Mouse (Mus musculus): Measurements from ENCODE around the gene Gria1. TPM values are rescaled to one million over a fixed set of nuclear protein-coding genes. Genes with fewer than 3 reads are reported as not detected.

The Gria1 gene
- polyA plus RNA-seq, 1 experiment = not detected

- no peaks in the 10 kb centered on the region for H3K4me1 ChIP-seq (ENCODE audit: control insufficient read depth)
- H3K36me3 ChIP-seq (ENCODE audit: control insufficient read depth) = no peaks in the 10 kb centered on the region
- H3K4me3 ChIP-seq (replicated peaks) = no peak overlapping the region
- peaks cover 6% of the 10 kb centered on the region for H3K9me3 ChIP-seq (ENCODE audit: control insufficient read depth, low read length)
- no peaks in the 10 kb centered on the region for H3K27me3 ChIP-seq (ENCODE audit: control insufficient read depth)
- no peak for TF ChIP-seq TAL1 (IDR thresholded peaks at IDR 0.05; ENCODE audit: low read length)
- no peak for TF ChIP-seq GATA1 (IDR thresholded peaks at IDR 0.05; ENCODE audit: low read length)
These were observed 132.5 kb downstream of the Gria1 start for GRCm38 (mm10) chr11:57143681-57144080.

- Histone ChIP-seq H3K4me3 (replicated peaks) (no peak overlapping the region), H3K36me3 (ENCODE audit: control insufficient read depth) (no peaks in the 10 kb centered on the region), H3K4me1 (ENCODE audit: control insufficient read depth) (no peaks in the 10 kb centered on the region), H3K27me3 (ENCODE audit: control insufficient read depth) (no peaks in the 10 kb centered on the region), H3K9me3 (ENCODE audit: control insufficient read depth, low read length) (peaks cover 6% of the 10 kb centered on the region)
- TF ChIP-seq TAL1 (IDR thresholded peaks at IDR 0.05; ENCODE audit: low read length) = no peak
- TF ChIP-seq GATA1 (IDR thresholded peaks at IDR 0.05; ENCODE audit: low read length) = no peak
These were observed 134.0 kb downstream of the Gria1 start for GRCm38 (mm10) chr11:57145192-57145591.

- Histone ChIP-seq H3K4me1 (ENCODE audit: control insufficient read depth) (no peaks in the 10 kb centered on the region), H3K36me3 (ENCODE audit: control insufficient read depth) (no peaks in the 10 kb centered on the region), H3K4me3 (replicated peaks) (no peak overlapping the region), H3K9me3 (ENCODE audit: control insufficient read depth, low read length) (peaks cover 6% of the 10 kb centered on the region), H3K27me3 (ENCODE audit: control insufficient read depth) (no peaks in the 10 kb centered on the region)
- TF ChIP-seq TAL1 (IDR thresholded peaks at IDR 0.05; ENCODE audit: low read length) = no peak
- TF ChIP-seq GATA1 (IDR thresholded peaks at IDR 0.05; ENCODE audit: low read length) = no peak
These were observed 134.5 kb downstream of the Gria1 start for GRCm38 (mm10) chr11:57145704-57146103.

- Histone ChIP-seq H3K4me1 (ENCODE audit: control insufficient read depth) (no peaks in the 10 kb centered on the region), H3K4me3 (replicated peaks) (no peak overlapping the region), H3K9me3 (ENCODE audit: control insufficient read depth, low read length) (no peaks in the 10 kb centered on the region), H3K27me3 (ENCODE audit: control insufficient read depth) (no peaks in the 10 kb centered on the region), H3K36me3 (ENCODE audit: control insufficient read depth) (no peaks in the 10 kb centered on the region)
- no peak for TF ChIP-seq GATA1 (IDR thresholded peaks at IDR 0.05; ENCODE audit: low read length)
- TF ChIP-seq TAL1 (IDR thresholded peaks at IDR 0.05; ENCODE audit: low read length) = no peak
These were observed 140.5 kb downstream of the Gria1 start for GRCm38 (mm10) chr11:57151674-57152073.

GRCm38 (mm10) chr11:57154998-57155397 is 143.8 kb downstream of the Gria1 start:
- no peak for TF ChIP-seq GATA1 (IDR thresholded peaks at IDR 0.05; ENCODE audit: low read length)
- TF ChIP-seq TAL1 (IDR thresholded peaks at IDR 0.05; ENCODE audit: low read length) = no peak

GRCm38 (mm10) chr11:57159412-57159811 is 148.2 kb downstream of the Gria1 start:
- no peaks in the 10 kb centered on the region for H3K36me3 ChIP-seq (ENCODE audit: control insufficient read depth)
- H3K9me3 ChIP-seq (ENCODE audit: control insufficient read depth, low read length) = 0 out of 2 replicates have a peak, but pooled peaks cover 2% of the 10 kb centered on the region
- no peaks in the 10 kb centered on the region for H3K4me1 ChIP-seq (ENCODE audit: control insufficient read depth)
- H3K27me3 ChIP-seq (ENCODE audit: control insufficient read depth) = no peaks in the 10 kb centered on the region
- H3K4me3 ChIP-seq (replicated peaks) = no peak overlapping the region
- TF ChIP-seq TAL1 (IDR thresholded peaks at IDR 0.05; ENCODE audit: low read length) = no peak
- TF ChIP-seq GATA1 (IDR thresholded peaks at IDR 0.05; ENCODE audit: low read length) = no peak

More at GRCm38 (mm10) chr11:57154998-57155397, 143.8 kb downstream of the Gria1 start:
- no peaks in the 10 kb centered on the region for H3K9me3 ChIP-seq (ENCODE audit: control insufficient read depth, low read length)
- H3K4me3 ChIP-seq (replicated peaks) = no peak overlapping the region
- H3K4me1 ChIP-seq (ENCODE audit: control insufficient read depth) = no peaks in the 10 kb centered on the region
- no peaks in the 10 kb centered on the region for H3K27me3 ChIP-seq (ENCODE audit: control insufficient read depth)
- H3K36me3 ChIP-seq (ENCODE audit: control insufficient read depth) = no peaks in the 10 kb centered on the region

- H3K36me3 ChIP-seq (ENCODE audit: control insufficient read depth) = no peaks in the 10 kb centered on the region
- TF ChIP-seq TAL1 (IDR thresholded peaks at IDR 0.05; ENCODE audit: low read length) = no peak
- TF ChIP-seq GATA1 (IDR thresholded peaks at IDR 0.05; ENCODE audit: low read length) = no peak
These were observed 148.9 kb downstream of the Gria1 start for GRCm38 (mm10) chr11:57160076-57160475.

GRCm38 (mm10) chr11:57162931-57163330 is 151.7 kb downstream of the Gria1 start:
- Histone ChIP-seq H3K27me3 (ENCODE audit: control insufficient read depth) (no peaks in the 10 kb centered on the region), H3K9me3 (ENCODE audit: control insufficient read depth, low read length) (0 out of 2 replicates have a peak, but pooled peaks cover 2% of the 10 kb centered on the region), H3K36me3 (ENCODE audit: control insufficient read depth) (no peaks in the 10 kb centered on the region), H3K4me1 (ENCODE audit: control insufficient read depth) (no peaks in the 10 kb centered on the region), H3K4me3 (replicated peaks) (no peak overlapping the region)
- TF ChIP-seq TAL1 (IDR thresholded peaks at IDR 0.05; ENCODE audit: low read length) (no peak), GATA1 (IDR thresholded peaks at IDR 0.05; ENCODE audit: low read length) (no peak)

More at GRCm38 (mm10) chr11:57160076-57160475, 148.9 kb downstream of the Gria1 start:
- no peaks in the 10 kb centered on the region for H3K4me1 ChIP-seq (ENCODE audit: control insufficient read depth)
- 0 out of 2 replicates have a peak, but pooled peaks cover 2% of the 10 kb centered on the region for H3K9me3 ChIP-seq (ENCODE audit: control insufficient read depth, low read length)
- H3K4me3 ChIP-seq (replicated peaks) = no peak overlapping the region
- no peaks in the 10 kb centered on the region for H3K27me3 ChIP-seq (ENCODE audit: control insufficient read depth)

GRCm38 (mm10) chr11:57170058-57170457 is 158.9 kb downstream of the Gria1 start:
- TF ChIP-seq GATA1 (IDR thresholded peaks at IDR 0.05; ENCODE audit: low read length) = no peak
- TF ChIP-seq TAL1 (IDR thresholded peaks at IDR 0.05; ENCODE audit: low read length) = no peak
- Histone ChIP-seq H3K4me1 (ENCODE audit: control insufficient read depth) (no peaks in the 10 kb centered on the region), H3K27me3 (ENCODE audit: control insufficient read depth) (no peaks in the 10 kb centered on the region), H3K4me3 (replicated peaks) (no peak overlapping the region), H3K9me3 (ENCODE audit: control insufficient read depth, low read length) (peaks cover 2% of the 10 kb centered on the region; the same call in 1 of the 2 replicates), H3K36me3 (ENCODE audit: control insufficient read depth) (no peaks in the 10 kb centered on the region)

GRCm38 (mm10) chr11:57174165-57174564 is 163.0 kb downstream of the Gria1 start:
- no peak overlapping the region for H3K4me3 ChIP-seq (replicated peaks)
- H3K27me3 ChIP-seq (ENCODE audit: control insufficient read depth) = no peaks in the 10 kb centered on the region
- H3K9me3 ChIP-seq (ENCODE audit: control insufficient read depth, low read length) = peaks cover 2% of the 10 kb centered on the region; the same call in 1 of the 2 replicates
- H3K4me1 ChIP-seq (ENCODE audit: control insufficient read depth) = no peaks in the 10 kb centered on the region
- no peaks in the 10 kb centered on the region for H3K36me3 ChIP-seq (ENCODE audit: control insufficient read depth)
- TF ChIP-seq TAL1 (IDR thresholded peaks at IDR 0.05; ENCODE audit: low read length) (no peak), GATA1 (IDR thresholded peaks at IDR 0.05; ENCODE audit: low read length) (no peak)
